Mouse (Mus musculus): ENCODE measurements at regions not wholly inside any gene's neighbourhood (a gene's known extent, or its start where the extent isn't known, plus 50 kb on each side); places are given as distances from the start of the nearest gene placed in this dataset.

DNA sequence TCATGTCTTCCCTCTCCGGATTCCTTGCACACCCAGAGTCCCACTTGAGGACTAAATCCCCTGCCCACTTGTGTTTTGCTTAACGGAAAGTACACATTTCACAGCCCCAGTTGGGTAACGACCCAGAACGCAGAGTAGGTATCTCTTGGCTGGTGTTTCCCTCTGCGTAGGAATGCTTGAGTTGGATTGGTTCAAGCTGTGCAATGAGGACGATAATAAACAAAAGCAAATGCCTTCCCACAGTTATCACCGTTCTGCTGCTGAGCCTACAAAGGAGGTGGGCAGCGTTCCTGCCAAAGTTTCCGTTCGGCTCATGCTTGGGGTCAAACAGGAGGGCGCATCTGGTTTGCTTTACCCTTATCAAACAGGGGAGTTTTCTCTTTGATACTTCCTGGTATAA, 212.3 kb upstream of the Sfrp2 start:
- no peak for DNase-seq (ENCODE audit: low read depth, low spot score)

DNA sequence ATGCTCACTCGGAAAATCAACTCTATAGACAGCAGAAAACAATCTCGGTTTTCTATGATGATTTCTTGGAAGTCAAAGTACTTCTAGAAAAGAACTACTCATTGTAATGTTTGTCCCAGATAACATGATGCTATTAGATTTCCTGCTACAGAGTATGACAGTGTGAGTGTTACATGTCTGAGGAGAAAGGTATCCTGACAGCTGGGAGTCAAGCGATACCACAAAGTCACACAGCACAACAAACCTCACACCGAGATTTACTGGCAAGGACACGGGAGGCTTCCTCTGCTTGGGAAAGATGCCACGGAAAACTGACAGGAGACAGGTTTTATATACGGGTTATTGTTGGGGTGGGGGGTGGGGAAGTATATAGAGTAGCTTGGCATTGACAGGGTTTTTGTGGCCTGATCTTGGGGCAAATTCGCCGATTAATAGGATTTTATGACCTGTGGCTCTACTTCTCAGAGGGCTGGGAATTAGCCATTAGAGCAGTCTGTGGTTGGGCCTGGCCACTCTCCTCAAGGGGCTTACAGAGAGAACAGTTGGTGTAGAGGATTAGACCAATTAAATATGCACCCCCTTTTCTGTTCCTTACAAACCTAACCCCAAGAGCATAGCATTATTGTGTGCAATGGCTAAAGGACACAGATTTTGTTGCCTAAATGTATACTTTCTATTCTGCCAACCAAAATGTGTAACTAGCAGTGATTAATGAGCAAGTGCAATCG, 209.2 kb upstream of the Sfrp2 start:
- DNase-seq (ENCODE audit: low read depth, low spot score), result no peak

DNA sequence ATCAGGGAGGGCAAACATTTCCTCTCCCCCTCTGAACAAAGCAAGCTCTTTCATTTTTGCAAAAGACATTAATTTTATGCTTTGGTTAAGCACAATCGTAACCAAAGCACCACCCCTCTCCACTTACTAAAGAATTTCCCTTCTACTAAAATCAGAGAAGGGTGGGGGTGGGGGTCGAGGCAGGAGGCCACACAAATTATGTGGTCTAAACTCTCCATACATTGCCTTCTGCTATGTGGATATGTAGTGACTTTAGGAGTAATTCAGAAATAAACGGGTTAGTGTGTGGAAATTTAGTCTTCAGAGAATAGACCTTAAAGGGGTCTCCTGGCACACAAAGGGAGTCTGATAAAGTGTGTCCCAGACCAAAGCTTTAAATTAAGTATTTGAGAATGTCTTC, 204.1 kb upstream of the Sfrp2 start:
- no peak for DNase-seq (ENCODE audit: low read depth, low spot score)

DNA sequence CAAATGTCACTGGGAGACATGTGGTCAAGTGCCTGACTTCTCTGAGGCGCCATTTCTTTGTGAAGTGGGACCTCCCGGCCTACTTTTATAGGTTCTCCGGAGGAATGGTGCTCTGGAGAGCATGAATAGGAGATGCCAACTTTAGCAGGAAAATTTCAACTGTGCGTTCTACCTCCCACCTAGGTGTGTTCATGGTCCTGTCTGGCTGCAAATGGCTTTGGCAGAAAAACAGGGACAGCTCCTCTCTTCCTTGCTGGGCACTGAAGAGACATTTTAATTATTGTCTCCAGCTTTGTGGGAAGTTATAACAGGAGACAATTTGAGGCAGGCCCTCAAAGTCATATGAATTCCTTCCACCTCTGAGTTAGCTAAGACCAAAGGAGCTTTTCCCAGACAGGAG, 190.6 kb upstream of the Sfrp2 start:
- DNase-seq (ENCODE audit: low read depth, low spot score), result no peak

DNA sequence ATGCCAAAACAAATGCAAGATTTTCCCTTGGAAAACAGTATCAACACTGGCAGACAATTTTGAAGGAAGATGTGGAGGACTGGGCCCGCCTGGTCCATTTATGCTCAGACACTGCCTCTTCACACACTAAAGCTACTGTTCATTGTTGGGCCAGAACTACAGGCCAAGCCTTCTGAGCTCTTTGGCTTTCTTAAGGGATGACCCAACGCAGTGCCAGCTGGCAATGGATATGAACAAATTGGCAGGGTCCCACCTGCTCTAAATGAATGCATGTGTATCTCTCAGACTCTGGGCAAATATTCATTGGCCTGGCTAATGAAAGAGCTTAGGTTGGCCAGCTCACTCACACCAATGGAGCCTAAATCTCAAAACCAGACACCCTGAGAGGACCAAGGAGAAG, 190.0 kb upstream of the Sfrp2 start:
- no peak for DNase-seq (ENCODE audit: low read depth, low spot score)

DNA sequence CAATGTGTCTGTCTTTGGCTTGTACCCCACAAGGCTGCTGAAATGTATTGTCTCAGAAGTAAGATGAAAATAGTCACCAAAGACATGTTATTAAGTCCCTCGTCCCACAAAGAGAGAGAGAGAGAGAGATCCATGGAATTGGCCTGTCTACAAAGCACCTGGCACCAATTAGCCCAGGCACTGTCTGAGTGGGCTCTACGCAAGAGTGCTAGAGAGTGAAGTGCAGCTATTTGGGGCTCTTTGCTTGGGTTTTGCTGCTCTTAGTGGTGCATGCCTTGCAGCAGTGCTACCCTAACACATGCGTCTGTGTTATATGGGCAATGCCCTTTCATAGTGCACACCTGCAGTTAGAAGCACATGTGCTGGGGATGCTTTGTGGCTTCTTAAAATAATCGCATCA, 185.4 kb upstream of the Sfrp2 start:
- DNase-seq (ENCODE audit: low read depth, low spot score), result no peak

DNA sequence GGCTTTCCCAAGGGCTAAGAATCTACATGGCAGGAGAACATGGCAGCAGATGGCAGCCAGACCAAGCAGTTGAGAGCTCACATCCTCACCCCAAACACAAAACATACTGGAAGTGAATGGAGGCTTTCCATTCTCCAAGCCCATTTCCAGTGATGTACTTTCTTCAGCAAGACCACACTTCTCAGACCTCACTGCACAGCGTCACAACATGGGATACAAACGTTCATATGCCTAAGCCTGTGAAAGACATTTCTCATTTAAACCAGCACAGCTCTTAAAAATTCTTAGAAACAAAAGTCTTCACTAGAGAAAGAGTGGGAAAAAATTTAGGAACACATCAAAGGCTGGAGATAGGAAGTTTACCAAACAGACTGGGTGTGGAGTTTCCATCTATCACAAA, 183.9 kb upstream of the Sfrp2 start:
- peak; percentile 30 for DNase-seq (ENCODE audit: low read depth, low spot score)

DNA sequence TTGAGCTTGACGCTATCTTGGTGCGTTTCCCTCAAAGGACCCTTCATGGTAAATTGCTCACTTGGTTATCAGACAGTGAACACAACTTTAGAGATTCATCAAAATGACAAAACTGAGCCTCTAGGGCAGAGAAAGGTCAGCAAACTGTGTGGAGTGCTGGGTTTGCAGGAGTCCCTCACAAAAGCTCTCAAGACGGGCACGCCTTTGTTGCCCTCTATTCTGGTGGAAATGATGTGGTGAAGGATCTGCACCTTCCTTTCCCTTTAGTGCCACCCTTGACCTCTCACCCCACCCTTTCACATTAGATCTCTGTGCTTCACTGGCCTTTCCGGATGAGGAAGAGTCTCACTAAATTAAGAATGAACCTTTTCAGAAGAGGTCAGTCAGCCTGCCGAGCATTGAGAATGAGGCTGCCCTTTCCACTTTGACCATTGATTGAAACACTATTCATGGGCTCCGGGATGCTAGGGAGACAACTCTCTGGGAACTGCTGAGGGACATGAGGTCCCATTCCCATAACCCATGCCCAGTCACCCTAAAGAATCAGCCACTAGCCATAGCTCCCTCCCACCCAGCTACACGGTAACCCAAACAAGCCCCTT, 182.9 kb upstream of the Sfrp2 start:
- peak; percentile 80 for DNase-seq (ENCODE audit: low read depth, low spot score)

DNA sequence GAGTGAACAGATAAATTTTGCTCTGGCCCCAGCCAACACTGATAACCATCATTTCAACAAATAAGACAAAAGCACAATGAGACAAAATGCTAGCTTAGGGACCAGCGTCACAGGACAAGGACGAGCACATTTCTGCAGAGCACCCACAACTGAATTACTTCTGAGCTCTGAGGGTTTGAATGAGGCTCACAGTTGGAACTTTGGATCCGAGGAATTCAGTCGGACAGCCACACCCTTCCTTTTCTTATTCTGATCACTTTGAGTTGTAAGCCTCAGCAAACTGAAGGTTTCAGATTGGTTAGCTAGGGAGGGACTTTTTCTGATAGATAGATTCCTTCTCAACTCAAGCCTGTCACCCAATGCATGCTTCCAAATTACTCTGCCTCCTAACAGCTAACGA, 180.0 kb upstream of the Sfrp2 start:
- peak; percentile 93 for DNase-seq (ENCODE audit: low read depth, low spot score)

DNA sequence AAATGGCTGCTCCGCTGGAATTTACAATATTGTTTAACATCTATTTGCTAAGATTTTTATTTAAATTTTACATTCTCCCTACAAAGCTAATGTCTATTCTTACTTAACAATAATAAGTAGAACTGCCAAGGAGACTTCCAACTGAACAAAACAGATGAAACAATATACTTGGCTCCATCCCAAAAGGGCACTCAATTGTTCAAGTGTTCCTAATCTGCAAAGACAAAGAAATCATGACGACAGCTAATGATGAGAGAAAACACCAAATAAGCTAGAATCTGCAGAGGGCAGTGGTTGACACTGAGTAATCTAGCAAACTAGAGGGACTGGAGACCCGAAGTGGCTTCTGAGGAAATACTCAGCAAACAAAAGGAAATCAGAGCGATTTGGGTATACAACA, 179.6 kb upstream of the Sfrp2 start:
- DNase-seq (ENCODE audit: low read depth, low spot score), result peak; percentile 26

DNA sequence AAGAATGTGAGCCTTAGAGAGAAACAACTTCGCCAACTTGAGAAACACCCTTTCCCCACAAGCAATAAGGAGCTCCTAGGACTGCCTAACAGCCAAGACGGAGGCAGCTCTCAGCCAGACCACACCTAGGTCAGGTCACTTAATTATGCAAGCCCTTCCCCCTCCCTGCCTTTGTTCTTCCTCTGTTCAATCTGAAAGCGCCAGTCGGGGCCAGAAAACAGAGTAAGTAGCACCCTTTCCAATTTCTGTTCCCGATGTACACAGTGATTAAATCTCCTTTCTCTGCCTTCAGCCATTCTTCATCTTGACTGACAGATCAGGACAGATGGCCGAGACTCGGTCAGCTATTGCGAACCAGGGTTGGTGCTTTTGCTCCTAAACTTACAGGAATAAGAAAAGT, 177.0 kb upstream of the Sfrp2 start:
- peak; percentile 89 for DNase-seq (ENCODE audit: low read depth, low spot score)

DNA sequence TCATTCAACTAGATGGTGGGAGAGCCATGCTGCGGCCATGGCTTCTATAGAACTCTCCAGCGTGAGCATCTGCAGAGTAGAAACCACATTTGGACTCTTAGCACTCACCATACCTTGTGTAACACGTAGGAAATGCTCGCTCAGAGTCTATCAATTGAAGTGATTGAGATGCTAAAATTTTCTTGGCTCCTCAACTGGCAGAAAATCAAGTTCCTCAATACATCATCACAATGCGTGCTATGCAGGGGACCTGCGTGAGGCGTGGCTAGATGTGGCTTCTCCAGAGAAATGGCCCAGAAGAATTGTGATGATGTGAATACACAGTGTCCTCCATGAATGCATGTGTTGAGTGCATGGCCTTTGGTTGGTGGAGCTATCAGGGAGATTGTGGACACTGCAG, 174.9 kb upstream of the Sfrp2 start:
- DNase-seq (ENCODE audit: low read depth, low spot score), result peak; percentile 35

DNA sequence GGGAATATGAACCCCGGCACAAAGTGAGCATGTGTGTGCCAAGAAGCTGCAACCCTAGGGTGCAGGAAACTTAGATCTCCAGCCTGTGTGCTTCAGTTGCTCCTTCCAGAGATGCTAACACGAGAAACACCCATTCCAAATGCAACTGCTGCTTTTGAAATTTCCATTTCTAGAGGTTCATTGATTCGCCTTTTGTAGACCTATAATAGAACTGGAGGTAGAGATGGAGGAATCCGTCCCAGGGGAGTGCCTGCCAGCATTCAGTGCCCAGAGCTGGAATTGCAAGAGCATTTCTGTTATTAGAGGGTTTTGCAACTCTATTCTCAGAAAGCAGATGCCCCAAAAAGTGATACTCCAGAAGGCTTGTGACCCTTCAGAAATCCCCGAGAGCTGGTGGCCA, 172.8 kb upstream of the Sfrp2 start:
- DNase-seq (ENCODE audit: low read depth, low spot score), result no peak

DNA sequence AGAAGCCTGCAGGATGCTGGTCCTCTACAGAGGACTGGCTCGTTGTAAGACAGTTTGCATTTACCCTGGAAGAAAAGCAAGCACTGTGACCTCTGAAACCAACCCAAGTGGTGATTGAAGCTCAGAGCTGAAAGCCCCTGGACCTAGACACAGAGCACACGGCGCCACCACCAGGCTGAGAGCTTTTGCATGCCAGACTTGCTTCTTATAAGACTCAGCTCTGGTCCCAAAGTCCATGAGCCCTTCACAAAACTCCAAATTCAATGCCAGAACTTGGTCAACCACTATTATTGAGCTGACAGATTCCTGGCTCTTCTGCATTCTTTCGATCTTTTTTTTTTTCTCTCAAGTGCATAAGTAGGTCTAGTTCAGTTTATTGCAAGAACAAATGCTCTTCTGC, 164.6 kb upstream of the Sfrp2 start:
- peak; percentile 14 for DNase-seq (ENCODE audit: low read depth, low spot score)

DNA sequence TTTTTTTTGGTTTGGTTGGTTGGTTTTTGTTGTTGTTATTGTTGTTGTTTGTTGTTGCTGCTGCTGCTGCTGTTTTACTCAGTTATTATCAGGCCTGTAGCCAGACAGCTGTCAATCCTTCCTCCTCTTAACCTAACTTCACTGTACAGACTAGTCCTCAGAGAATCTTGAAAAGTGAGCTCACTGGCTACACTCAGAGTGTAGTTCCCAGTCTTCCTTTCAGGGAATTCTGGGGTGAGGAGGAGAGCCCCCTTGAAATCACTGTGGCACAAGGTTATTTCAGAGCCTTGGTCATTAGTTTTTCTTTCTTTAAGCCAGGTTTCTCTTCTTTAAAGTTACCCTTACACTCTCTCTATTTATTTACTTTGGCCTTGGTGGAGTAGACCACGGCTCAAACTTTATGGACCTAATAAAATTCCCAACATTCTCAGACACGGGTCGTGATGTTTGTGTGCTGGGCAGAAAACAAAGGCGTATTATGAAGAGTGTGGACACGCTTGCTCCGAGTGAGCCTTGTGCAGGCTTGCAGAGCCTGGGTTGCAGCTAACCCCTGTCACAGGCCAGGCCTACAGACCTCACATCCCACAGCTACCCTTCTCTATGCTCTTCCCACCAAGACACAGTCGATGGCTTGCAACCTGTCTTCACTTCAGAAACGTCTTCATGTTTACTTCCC, 156.9 kb upstream of the Sfrp2 start:
- DNase-seq (ENCODE audit: low read depth, low spot score), result no peak

DNA sequence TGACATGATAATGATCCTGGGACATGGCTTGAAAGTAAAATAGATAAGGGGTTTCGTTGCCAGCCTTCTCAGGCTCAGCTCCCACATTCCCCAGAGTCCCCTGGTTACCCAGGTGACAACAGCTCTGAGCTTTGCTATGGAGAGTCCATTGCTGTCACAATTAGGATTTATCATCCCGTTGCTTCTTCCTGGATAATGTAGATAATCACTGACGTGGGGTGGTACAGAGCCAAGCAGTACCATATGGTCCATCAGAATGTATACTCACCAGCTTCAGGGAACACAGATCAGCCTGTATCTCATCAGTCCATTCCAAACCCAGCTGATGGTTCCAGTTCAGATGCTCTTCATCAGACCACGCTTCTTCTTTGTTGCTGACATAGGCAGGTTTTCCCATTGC, 145.7 kb upstream of the Sfrp2 start:
- DNase-seq (ENCODE audit: low read depth, low spot score), result no peak

DNA sequence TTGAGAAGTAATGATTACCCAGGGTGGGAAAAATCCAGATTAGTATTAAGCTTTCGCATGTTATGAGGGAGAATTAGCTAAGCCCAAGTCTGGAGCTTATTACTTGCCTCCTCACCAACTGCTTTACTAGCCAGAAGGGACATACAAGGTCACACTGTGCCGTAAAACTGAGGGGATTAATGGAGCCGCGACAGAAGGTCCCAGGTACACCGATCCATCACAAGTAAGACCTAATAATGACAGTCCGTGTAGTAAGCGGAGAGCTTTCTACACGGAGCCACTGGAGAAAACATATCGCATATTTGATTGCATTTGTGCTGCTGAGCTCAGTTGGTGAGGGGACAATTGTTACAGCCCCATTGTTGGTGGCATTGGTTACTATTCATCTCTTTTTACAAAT, 133.1 kb upstream of the Sfrp2 start:
- DNase-seq (ENCODE audit: low read depth, low spot score), result no peak

DNA sequence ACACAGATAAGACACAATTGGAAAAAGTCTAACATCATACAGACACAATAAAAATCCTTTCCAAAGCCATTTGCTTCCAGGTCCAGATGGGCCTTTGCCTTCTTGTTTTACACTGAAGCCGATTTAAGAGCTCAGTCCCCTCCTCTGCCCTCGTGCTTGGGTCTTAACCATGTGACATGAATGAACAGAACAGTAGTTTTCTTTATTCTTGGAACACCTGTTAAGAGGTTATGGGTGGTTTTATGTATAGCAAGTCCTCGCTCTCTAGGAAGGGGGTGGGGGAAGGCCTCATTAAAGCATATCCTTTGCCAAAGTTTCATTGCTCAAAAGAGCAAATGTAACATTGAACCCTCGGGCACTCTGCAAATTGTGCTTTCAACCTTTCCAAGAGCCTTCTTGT, 125.7 kb upstream of the Sfrp2 start:
- no peak for DNase-seq (ENCODE audit: low read depth, low spot score)

DNA sequence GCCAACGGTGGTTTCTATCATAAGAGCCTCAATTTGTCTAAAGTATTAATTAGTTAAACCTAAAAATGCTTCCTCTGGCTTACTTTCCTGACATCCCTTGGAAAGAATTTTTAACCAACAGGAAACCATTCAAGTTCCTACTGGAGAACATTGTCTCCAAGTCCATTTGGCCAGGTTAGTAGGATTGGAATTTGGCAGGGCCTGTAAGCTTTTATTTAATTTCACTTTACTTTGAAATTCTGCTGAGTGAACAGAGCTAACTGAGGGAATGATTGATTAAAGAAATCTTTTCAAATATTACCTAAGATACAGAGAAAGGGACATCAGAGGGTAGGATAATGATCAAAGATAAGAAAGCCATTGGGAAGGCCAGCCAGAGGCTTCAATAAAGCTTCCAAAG, 102.4 kb upstream of the Sfrp2 start:
- no peak for DNase-seq (ENCODE audit: low read depth, low spot score)

DNA sequence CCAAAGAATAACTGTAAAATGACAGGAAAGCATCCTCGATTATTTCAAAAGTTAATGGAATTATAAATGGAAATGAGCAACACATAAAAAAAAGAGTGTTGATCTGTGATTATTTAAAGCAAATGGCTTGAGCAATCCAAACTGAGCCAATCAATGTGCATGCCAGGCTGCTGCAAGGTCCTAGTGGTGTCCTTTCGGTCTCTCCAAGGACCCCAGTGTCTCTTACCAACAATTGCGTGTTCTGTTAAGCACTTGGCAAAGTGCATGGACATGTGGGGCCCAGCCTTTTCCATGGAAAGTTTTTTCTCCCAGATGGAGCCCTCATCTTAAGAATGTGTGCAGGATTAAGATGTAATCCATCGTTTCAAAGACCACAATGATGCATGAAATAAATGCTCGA, 90.0 kb upstream of the Sfrp2 start:
- DNase-seq (ENCODE audit: low read depth, low spot score), result no peak

DNA sequence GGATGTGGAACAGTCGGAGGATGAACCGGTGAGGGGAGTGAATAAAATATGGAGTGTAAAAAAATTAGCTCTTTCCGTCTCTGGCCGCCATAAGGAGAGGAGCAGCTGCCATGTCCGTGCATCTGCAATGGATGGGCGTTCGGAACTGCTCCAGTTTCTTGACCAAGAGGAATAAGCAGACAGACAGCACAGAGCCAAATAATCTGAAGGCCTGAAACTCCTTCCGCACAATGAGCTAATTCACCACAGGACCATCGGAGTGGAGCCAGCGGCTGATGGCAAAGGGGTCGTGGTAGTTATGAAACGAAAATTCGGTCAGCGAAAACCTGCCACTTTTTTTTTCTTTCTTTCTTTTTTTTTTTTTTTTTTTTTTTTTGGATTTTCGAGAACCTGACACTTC, 79.5 kb upstream of the Sfrp2 start:
- no peak for DNase-seq (ENCODE audit: low read depth, low spot score)

DNA sequence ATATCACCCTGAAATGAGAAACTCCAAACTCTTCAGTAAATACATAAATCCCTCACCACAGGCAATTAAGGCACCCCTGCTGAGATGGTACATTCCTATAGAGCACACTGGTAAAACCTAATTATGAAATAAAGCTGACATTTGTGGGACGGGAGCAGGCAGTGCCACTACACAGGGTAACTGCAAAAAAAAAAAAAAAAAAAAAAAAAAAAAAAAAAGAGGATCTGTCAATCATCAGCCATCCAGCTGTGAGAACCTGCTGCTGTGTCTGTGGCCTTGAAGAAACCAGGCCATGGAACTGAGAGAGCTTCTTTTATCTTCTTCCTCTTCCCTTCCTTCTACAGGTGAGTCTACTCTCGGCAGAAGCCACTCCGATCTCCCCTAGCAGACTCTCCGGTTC, 78.6 kb upstream of the Sfrp2 start:
- no peak for DNase-seq (ENCODE audit: low read depth, low spot score)

Measured in ZHBTc4 (cell line).